Mouse (Mus musculus) cerebellum, adult 2 months (tissue): ENCODE results near the gene Ccr1. TPM values are rescaled to one million over a fixed set of nuclear protein-coding genes. Genes with fewer than 3 reads are reported as not detected.
"Not testable (repeated sequence)": the region's sequence is repeated elsewhere in the genome, so short reads cannot be mapped to it uniquely, and the experiment has no call there.

Source experiments
- DNase-seq, 2 experiments: peaks; one replicate each; pipeline ENCODE4 v3.0.0; 2021
- H3K27ac ChIP-seq: fragments of 200-500 bp; 2 replicates; pipeline ENCODE4 v1.5.1; 2012; ENCODE audit warnings: low read length, control low read depth, inconsistent platforms; ENCODE audit not compliant: insufficient read depth
- H3K27me3 ChIP-seq: fragments of 200-500 bp; 2 replicates; pipeline ENCODE4 v1.6.1; 2012; ENCODE audit warnings: inconsistent platforms, mild to moderate bottlenecking, low read length, moderate library complexity; ENCODE audit not compliant: control insufficient read depth, insufficient read depth
- H3K4me1 ChIP-seq: fragments of 200-500 bp; 2 replicates; pipeline ENCODE4 v1.6.1; 2011; ENCODE audit warnings: low read length; ENCODE audit not compliant: control insufficient read depth, insufficient read depth
- H3K4me3 ChIP-seq: fragments of 200-500 bp; replicated peaks from 2 replicates; pipeline ENCODE3; 2011; ENCODE audit warnings: mild to moderate bottlenecking, low read depth, low read length, control low read depth; ENCODE audit not compliant: insufficient read depth
- CTCF ChIP-seq: fragments of 200-500 bp; IDR thresholded peaks from 2 replicates; pipeline ENCODE4 v1.5.1; 2011; ENCODE audit warnings: low read depth, mild to moderate bottlenecking, control low read depth, low read length, moderate library complexity, borderline replicate concordance; ENCODE audit not compliant: insufficient read depth
- POLR2A ChIP-seq: fragments of 200-500 bp; IDR thresholded peaks from 2 replicates; pipeline ENCODE4 v1.6.1; 2011; ENCODE audit warnings: low read length, control low read depth, borderline replicate concordance; ENCODE audit not compliant: insufficient read depth
- WGBS: fragments of 180-500 bp; shearing (Covaris S2); methylation state at CpG from one replicate; pipeline ENCODE4 v1.1.7; 2018; 5-methylcytosine and 5-hydroxymethylcytosine counted together
- polyA plus RNA-seq: library from polyadenylated mRNA; depleted of rRNA; stranded (reverse); fragments of >200 nt; gene quantifications from 2 replicates; pipeline ENCODE4 v1.2.3, GENCODE M21; 2012

Ccr1 gene
- polyA plus RNA-seq, 1 experiment: 0.13 TPM

DNA sequence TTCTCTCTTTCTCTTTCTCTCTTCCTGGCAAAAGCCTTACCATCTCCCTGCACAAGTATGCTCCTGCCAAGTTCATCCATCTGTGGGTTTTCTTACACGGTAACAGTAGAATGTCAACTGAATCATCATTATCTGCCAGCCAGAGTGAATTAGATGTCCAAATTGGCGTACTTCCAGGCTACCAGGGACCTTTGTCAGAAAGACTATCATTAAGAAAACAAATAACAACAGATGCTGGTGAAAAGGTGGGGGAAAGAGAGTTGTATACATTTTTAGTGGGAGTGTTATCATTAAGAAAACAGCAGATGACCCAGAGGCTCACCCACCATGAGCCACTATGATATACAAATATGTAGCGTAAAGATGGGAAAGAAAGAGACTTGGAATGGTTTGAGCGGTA is 38.6 kb downstream of the Ccr1 start:
- 54% methylated on average over 4 of the region's 4 CpGs for WGBS
- H3K27ac ChIP-seq: no peak overlapping the region
- no peaks in the 10 kb centered on the region for H3K4me1 ChIP-seq
- H3K4me3 ChIP-seq: no peak overlapping the region
- no peak for DNase-seq
- TF ChIP-seq POLR2A: no peak
- no peak for TF ChIP-seq CTCF
- no peaks in the 10 kb centered on the region for H3K27me3 ChIP-seq

- no peaks in the 10 kb centered on the region for H3K4me1 ChIP-seq
- H3K27me3 ChIP-seq: no peaks in the 10 kb centered on the region
- no peak for DNase-seq
- TF ChIP-seq POLR2A (no peak), CTCF (no peak)
- H3K4me3 ChIP-seq: no peak overlapping the region
- WGBS: 57% methylated on average over 8 of the region's 8 CpGs
- H3K27ac ChIP-seq: no peak overlapping the region
Measured at GRCm38 (mm10) chr9:123928759-123929246, 39.7 kb downstream of the Ccr1 start.

- no peak overlapping the region for H3K27ac ChIP-seq
- WGBS: 82% methylated on average over 12 of the region's 12 CpGs
Measured at GRCm38 (mm10) chr9:123928118-123928758, 40.3 kb downstream of the Ccr1 start.

GRCm38 (mm10) chr9:123927281-123927960 is 41.1 kb downstream of the Ccr1 start:
- WGBS: 60% methylated on average over 16 of the region's 16 CpGs
- H3K4me1 ChIP-seq: no peaks in the 10 kb centered on the region
- DNase-seq: no peak

More at GRCm38 (mm10) chr9:123928118-123928758, 40.3 kb downstream of the Ccr1 start:
- no peaks in the 10 kb centered on the region for H3K4me1 ChIP-seq
- no peak overlapping the region for H3K4me3 ChIP-seq
- H3K27me3 ChIP-seq: no peaks in the 10 kb centered on the region
- TF ChIP-seq POLR2A: no peak
- DNase-seq: no peak

GRCm38 (mm10) chr9:123926041-123926440 is 42.5 kb downstream of the Ccr1 start:
- not testable (repeated sequence) for H3K4me3 ChIP-seq, H3K4me1 ChIP-seq, H3K27ac ChIP-seq, H3K27me3 ChIP-seq
- 0 out of 2 replicates have a peak, but pooled peaks have one; percentile 10 for TF ChIP-seq CTCF
- peak; percentile 21 to 29 for DNase-seq
- 6% methylated on average over 5 of the region's 5 CpGs for WGBS

More at GRCm38 (mm10) chr9:123927281-123927960, 41.1 kb downstream of the Ccr1 start:
- no peak overlapping the region for H3K27ac ChIP-seq
- TF ChIP-seq CTCF: no peak
- no peak for TF ChIP-seq POLR2A
- no peak overlapping the region for H3K4me3 ChIP-seq
- no peaks in the 10 kb centered on the region for H3K27me3 ChIP-seq

GRCm38 (mm10) chr9:123925101-123925946 is 43.2 kb downstream of the Ccr1 start:
- Histone ChIP-seq H3K4me3 (peak overlapping the region; percentile 70), H3K27ac (peak overlapping the region; percentile 51), H3K27me3 (no peaks in the 10 kb centered on the region), H3K4me1 (no peaks in the 10 kb centered on the region)
- peak; percentile 59 for TF ChIP-seq CTCF
- TF ChIP-seq POLR2A: no peak
- DNase-seq: peak; percentile 77 to 90
- 4% methylated on average over 44 of the region's 44 CpGs for WGBS

DNA sequence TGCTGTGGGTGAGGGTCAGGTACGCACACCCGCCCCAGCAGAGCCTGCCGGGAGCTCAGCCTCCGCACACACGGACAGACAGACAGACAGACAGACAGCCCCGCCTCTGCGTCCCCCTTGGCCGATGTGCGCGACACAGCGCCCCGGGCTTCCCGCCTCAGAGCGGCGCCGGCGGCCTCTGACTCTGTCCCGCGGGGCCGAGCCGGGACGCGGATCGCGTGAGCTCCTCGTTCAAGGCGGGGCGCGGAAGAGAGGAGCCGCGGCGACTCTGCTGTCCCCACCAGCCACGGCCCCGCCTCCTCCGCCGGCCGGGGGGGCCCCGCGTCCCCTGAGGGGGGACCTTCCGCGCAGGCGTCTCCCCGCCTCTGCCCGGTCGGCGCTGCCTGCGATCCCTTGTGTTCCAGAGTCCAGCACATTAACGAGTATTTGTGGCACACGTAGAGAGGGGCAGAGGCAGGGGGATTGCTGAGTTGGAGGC is 43.9 kb downstream of the Ccr1 start:
- Histone ChIP-seq H3K27ac (peak overlapping the region; percentile 51), H3K4me3 (peak overlapping the region; percentile 70), H3K27me3 (no peaks in the 10 kb centered on the region), H3K4me1 (no peaks in the 10 kb centered on the region)
- TF ChIP-seq POLR2A (peak; percentile 48; the same call in 1 of the 2 replicates), CTCF (no peak)
- peak; percentile 83 to 89 for DNase-seq
- under 1% methylated on average over 49 of the region's 49 CpGs for WGBS
